Mouse (Mus musculus): ENCODE measurements around the gene Gm4141. TPM values are rescaled to one million over a fixed set of nuclear protein-coding genes. Genes with fewer than 3 reads are reported as not detected.
"Not testable (repeated sequence)": the region's sequence is repeated elsewhere in the genome, so short reads cannot be mapped to it uniquely, and the experiment has no call there.

Gene Gm4141
- polyA plus RNA-seq (2012; rRNA removed), result not detected in 2 replicates

DNA sequence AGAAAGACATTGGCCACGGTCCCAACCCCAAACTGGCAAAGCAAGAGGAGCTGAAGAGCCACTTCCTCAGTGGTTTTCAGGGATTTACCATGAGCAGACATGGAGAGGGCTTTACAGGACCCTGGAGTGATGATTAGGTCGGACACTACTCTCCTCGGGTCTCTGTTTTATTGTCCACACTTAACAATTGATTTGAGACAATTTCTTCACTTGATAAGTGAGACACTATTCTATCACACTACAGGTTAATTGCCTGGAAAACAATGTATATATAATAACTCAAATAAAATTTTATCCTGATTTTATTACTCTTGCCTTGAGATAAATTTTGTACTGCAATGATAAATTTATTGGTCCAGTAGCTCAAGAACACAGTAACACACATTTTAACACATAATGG, at the start of gene Gm4141:
Gene Gm4141 (minus strand): TSS at position 101 of the 400 bp plus-strand sequence.
- WGBS, result no CpG with 5 or more reads among the region's 3 CpGs

DNA sequence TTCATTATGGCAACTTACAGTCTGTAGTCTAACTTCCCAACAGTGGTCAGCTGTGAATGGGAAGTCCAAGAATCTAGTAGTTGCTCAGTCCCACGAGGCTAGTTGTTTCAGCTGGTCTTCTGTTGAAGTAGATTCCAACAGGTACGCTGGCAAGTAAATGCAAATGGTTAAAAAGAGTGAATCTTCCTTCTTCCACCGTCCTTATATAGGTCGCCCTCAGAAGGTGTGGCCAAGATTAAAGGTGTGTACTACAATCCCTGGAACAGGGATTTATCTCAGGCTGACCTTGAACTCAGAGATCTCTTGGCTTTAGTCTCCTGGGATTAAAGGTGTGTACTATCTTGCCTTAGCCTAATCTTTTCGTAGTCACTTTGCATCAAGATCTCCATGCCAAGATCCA, 22.9 kb upstream of the Gm4141 start, which contains the start of gene Gm4513:
Gene Gm4513 (minus strand): TSS at position 101 of the 400 bp plus-strand sequence.
- not testable (repeated sequence) for H3K4me3 ChIP-seq (ENCODE audit: insufficient read depth, low read depth, low read length); H3K27ac ChIP-seq (ENCODE audit: insufficient read depth, low read depth, low read length); H3K27me3 ChIP-seq (replicated peaks; ENCODE audit: control insufficient read depth, insufficient read depth, low read length); DNase-seq; H3K36me3 ChIP-seq (ENCODE audit: control insufficient read depth, insufficient read depth, low read length); H3K4me1 ChIP-seq (ENCODE audit: control insufficient read depth, insufficient read depth, low read length)
- WGBS, result 75% methylated on average over 3 of the region's 5 CpGs

More for the DNA sequence above, at the start of gene Gm4141:
- not testable (repeated sequence) for H3K27ac ChIP-seq (ENCODE audit: insufficient read depth, low read depth, low read length); H3K4me1 ChIP-seq (ENCODE audit: control insufficient read depth, insufficient read depth, low read length); DNase-seq; H3K27me3 ChIP-seq (replicated peaks; ENCODE audit: control insufficient read depth, insufficient read depth, low read length); H3K4me3 ChIP-seq (ENCODE audit: insufficient read depth, low read depth, low read length); H3K36me3 ChIP-seq (ENCODE audit: control insufficient read depth, insufficient read depth, low read length)

DNA sequence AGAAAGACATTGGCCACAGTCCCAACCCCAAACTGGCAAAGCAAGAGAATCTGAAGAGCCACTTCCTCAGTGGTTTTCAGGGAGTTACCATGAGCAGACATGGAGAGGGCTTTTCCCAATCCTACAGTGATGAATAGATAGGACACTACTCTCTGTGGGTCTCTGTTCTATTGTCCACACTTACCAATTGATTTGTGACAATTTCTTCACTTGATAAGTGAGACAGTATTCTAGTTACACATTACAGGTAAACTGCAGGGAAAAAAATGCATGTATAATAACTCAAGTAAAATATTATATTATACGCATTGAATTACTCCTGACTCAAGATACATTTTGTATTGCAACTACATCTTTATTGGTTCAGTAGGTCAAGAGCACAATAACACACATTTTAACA, 30.4 kb downstream of the Gm4141 start, which contains the start of gene Gm5726:
Gene Gm5726 (minus strand): TSS at position 101 of the 400 bp plus-strand sequence.
- not testable (repeated sequence) for H3K4me1 ChIP-seq (ENCODE audit: control insufficient read depth, insufficient read depth, low read length); H3K36me3 ChIP-seq (ENCODE audit: control insufficient read depth, insufficient read depth, low read length); H3K27ac ChIP-seq (ENCODE audit: insufficient read depth, low read depth, low read length); H3K4me3 ChIP-seq (ENCODE audit: insufficient read depth, low read depth, low read length); H3K27me3 ChIP-seq (replicated peaks; ENCODE audit: control insufficient read depth, insufficient read depth, low read length); DNase-seq
- no CpG with 5 or more reads among the region's 1 CpGs for WGBS

DNA sequence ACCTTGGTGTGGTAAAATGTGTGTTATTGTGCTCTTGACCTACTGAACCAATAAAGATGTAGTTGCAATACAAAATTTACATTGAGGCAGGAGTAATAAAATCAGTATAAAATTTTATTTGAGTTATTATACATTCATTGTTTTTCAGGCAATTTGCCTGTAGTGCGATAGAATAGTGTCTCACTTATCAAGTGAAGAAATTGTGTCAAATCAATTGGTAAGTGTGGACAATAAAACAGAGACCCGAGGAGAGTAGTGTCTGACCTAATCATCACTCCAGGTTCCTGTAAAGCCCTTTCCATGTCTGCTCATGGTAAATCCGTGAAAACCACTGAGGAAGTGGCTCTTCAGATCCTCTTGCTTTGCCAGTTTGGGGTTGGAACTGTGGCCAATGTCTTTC, 42.5 kb downstream of the Gm4141 start, which contains the start of gene Vmn1r104:
Gene Vmn1r104 (plus strand): TSS at position 301 of the 400 bp plus-strand sequence.
- no CpG with 5 or more reads among the region's 3 CpGs for WGBS
- H3K27ac ChIP-seq (ENCODE audit: insufficient read depth, low read depth, low read length); H3K27me3 ChIP-seq (replicated peaks; ENCODE audit: control insufficient read depth, insufficient read depth, low read length); H3K4me3 ChIP-seq (ENCODE audit: insufficient read depth, low read depth, low read length); DNase-seq; H3K36me3 ChIP-seq (ENCODE audit: control insufficient read depth, insufficient read depth, low read length); H3K4me1 ChIP-seq (ENCODE audit: control insufficient read depth, insufficient read depth, low read length): not testable (repeated sequence)

Other genes starting within 250 kb of the Gm4141 start
- gene Gm4133, start 242.2 kb downstream of the Gm4141 start, polyA plus RNA-seq (2012; rRNA removed), result not detected in 2 replicates
- gene Gm5728, start 200.8 kb downstream of the Gm4141 start, polyA plus RNA-seq (2012; rRNA removed), result not detected in 2 replicates
- not detected in 2 replicates for gene Vmn1r100, start 158.3 kb downstream of the Gm4141 start, polyA plus RNA-seq (2012; rRNA removed)
- gene Vmn1r101, start 133.6 kb downstream of the Gm4141 start, polyA plus RNA-seq (2012; rRNA removed), result not detected in 2 replicates
- gene Gm10670, start 101.3 kb downstream of the Gm4141 start, polyA plus RNA-seq (2012; rRNA removed), result not detected in 2 replicates
- not detected in 2 replicates for gene Vmn1r103, start 65.7 kb downstream of the Gm4141 start, polyA plus RNA-seq (2012; rRNA removed)
- gene Vmn1r104, start 42.4 kb downstream of the Gm4141 start, polyA plus RNA-seq (2012; rRNA removed), result not detected in 2 replicates
- not detected in 2 replicates for gene Gm5726, start 30.5 kb downstream of the Gm4141 start, polyA plus RNA-seq (2012; rRNA removed)
- gene Gm4513, start 22.8 kb upstream of the Gm4141 start, polyA plus RNA-seq (2012; rRNA removed), result not detected in 2 replicates
- gene Vmn1r107, start 92.7 kb upstream of the Gm4141 start, polyA plus RNA-seq (2012; rRNA removed), result not detected in 2 replicates
- gene Vmn1r111, start 127.0 kb upstream of the Gm4141 start, polyA plus RNA-seq (2012; rRNA removed), result not detected in 2 replicates
- not detected in 2 replicates for gene Gm10668, start 154.4 kb upstream of the Gm4141 start, polyA plus RNA-seq (2012; rRNA removed)
- gene Vmn1r112, start 194.9 kb upstream of the Gm4141 start, polyA plus RNA-seq (2012; rRNA removed), result not detected in 2 replicates
- not detected in 2 replicates for gene Vmn1r113, start 211.0 kb upstream of the Gm4141 start, polyA plus RNA-seq (2012; rRNA removed)
- gene Vmn1r114, start 235.9 kb upstream of the Gm4141 start, polyA plus RNA-seq (2012; rRNA removed), result not detected in 2 replicates